Mouse (Mus musculus) hindbrain, embryonic 14.5 days (tissue): ENCODE data around the gene Cep72. TPM values are rescaled to one million over a fixed set of nuclear protein-coding genes. Genes with fewer than 3 reads are reported as not detected.
"Not testable (repeated sequence)": the region's sequence is repeated elsewhere in the genome, so short reads cannot be mapped to it uniquely, and the experiment has no call there.

ENCODE experiments used
- ATAC-seq: fragments of 200-750 bp; cut with Nextera tagmentation; 2 replicates; pipeline ENCODE4 v1.8.0; 2017; ENCODE audit warnings: moderate number of reproducible peaks, mild to moderate bottlenecking, moderate TSS enrichment, moderate library complexity; ENCODE audit not compliant: low FRiP score
- DNase-seq: peaks from one replicate; pipeline ENCODE4 v3.0.0-alpha.2; 2015; ENCODE audit warnings: low spot score
- H3K27ac ChIP-seq: fragments of 300-500 bp; sonication (generic); 2 replicates; pipeline ENCODE4 v1.5.1; 2014; ENCODE audit warnings: mild to moderate bottlenecking, moderate library complexity
- H3K27me3 ChIP-seq: fragments of 300-500 bp; sonication (generic); 2 replicates; pipeline ENCODE4 v1.6.1; 2014; ENCODE audit warnings: mild to moderate bottlenecking, low read length, mixed read lengths; ENCODE audit not compliant: control insufficient read depth, insufficient read depth
- H3K36me3 ChIP-seq: fragments of 300-500 bp; sonication (generic); replicated peaks from 2 replicates; pipeline ENCODE4 v1.6.1; 2014; ENCODE audit not compliant: control insufficient read depth, insufficient read depth
- H3K4me1 ChIP-seq: fragments of 300-500 bp; sonication (generic); replicated peaks from 2 replicates; pipeline ENCODE4 v1.6.1; 2014; ENCODE audit warnings: antibody characterized with exemption, low read length, mixed read lengths; ENCODE audit not compliant: control insufficient read depth, insufficient read depth
- H3K4me2 ChIP-seq: fragments of 300-500 bp; sonication (generic); replicated peaks from 2 replicates; pipeline ENCODE4 v1.6.1; 2014; ENCODE audit warnings: mild to moderate bottlenecking, moderate library complexity
- H3K4me3 ChIP-seq: fragments of 300-500 bp; sonication (generic); replicated peaks from 2 replicates; pipeline ENCODE4 v1.5.1; 2014; ENCODE audit warnings: mild to moderate bottlenecking, low read length
- H3K9ac ChIP-seq: fragments of 300-500 bp; sonication (generic); 2 replicates; pipeline ENCODE4 v1.6.1; 2014
- H3K9me3 ChIP-seq: fragments of 300-500 bp; sonication (generic); 2 replicates; pipeline ENCODE4 v1.6.1; 2016; ENCODE audit warnings: low read length; ENCODE audit not compliant: control insufficient read depth
- WGBS: fragments of 180-500 bp; shearing (Covaris S2); extraction: QIAGEN DNeasy Blood & Tissue Kit; methylation state at CpG from one replicate; pipeline ENCODE4 v1.1.7; 2014; 5-methylcytosine and 5-hydroxymethylcytosine counted together
- polyA plus RNA-seq: library from polyadenylated mRNA; unstranded; fragments of >200 nt; fragmentation: Nextera tagmentation; extraction: Ambion mirVana; gene quantifications from 2 replicates; pipeline ENCODE4 v1.2.1, GENCODE M21; 2014

Cep72 gene
- polyA plus RNA-seq, 1 experiment from 2014 or later, result 9.3 TPM

DNA sequence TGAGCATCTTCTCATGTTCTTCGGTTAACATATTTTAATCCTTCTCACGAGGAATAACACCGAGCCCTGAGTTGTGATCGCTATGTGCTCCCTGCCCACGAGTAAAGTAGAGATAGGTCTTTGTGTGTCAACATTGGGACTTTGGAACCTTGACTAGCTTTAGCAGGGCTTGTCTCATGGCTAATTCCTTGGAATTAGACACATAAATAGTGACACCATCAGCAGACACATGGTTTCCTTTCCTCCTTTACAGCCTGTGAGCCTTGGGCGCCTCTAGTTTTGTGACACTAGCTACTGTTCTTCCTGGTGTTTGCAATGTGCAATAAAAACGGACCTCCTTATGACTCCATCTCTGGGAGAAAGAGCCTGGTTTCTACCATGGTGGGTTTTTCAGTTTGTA lies 11.3 kb upstream of the Cep72 start:
- H3K9me3 ChIP-seq, result no peaks in the 10 kb centered on the region
- H3K9ac ChIP-seq, result no peak overlapping the region
- no peak for ATAC-seq
- 93% methylated on average over 7 of the region's 7 CpGs for WGBS
- H3K4me3 ChIP-seq, result no peak overlapping the region
- no peaks in the 10 kb centered on the region for H3K4me1 ChIP-seq
- H3K4me2 ChIP-seq, result no peak overlapping the region
- H3K27ac ChIP-seq, result no peak overlapping the region
- no peaks in the 10 kb centered on the region for H3K27me3 ChIP-seq
- no peaks in the 10 kb centered on the region for H3K36me3 ChIP-seq
- no peak for DNase-seq

GRCm38 (mm10) chr13:74071714-74072113 lies 9.6 kb upstream of the Cep72 start:
- H3K4me2 ChIP-seq, result no peak overlapping the region
- DNase-seq (no peak), ATAC-seq (no peak)
- WGBS, result 84% methylated on average over 3 of the region's 3 CpGs
- H3K9me3 ChIP-seq, result no peaks in the 10 kb centered on the region
- no peaks in the 10 kb centered on the region for H3K4me1 ChIP-seq
- no peak overlapping the region for H3K4me3 ChIP-seq
- H3K9ac ChIP-seq, result no peak overlapping the region
- H3K36me3 ChIP-seq, result no peaks in the 10 kb centered on the region
- H3K27ac ChIP-seq, result no peak overlapping the region
- H3K27me3 ChIP-seq, result no peaks in the 10 kb centered on the region

- H3K4me1 ChIP-seq, H3K4me2 ChIP-seq, H3K9me3 ChIP-seq, H3K36me3 ChIP-seq, H3K27me3 ChIP-seq, H3K4me3 ChIP-seq, DNase-seq, ATAC-seq, H3K9ac ChIP-seq, H3K27ac ChIP-seq: not testable (repeated sequence)
- 85% methylated on average over 1 of the region's 1 CpGs for WGBS
Measured at GRCm38 (mm10) chr13:74071244-74071643, 9.1 kb upstream of the Cep72 start.

GRCm38 (mm10) chr13:74066576-74066975 lies 4.5 kb upstream of the Cep72 start:
- no peak for ATAC-seq
- no peak overlapping the region for H3K9ac ChIP-seq
- no peak overlapping the region for H3K27ac ChIP-seq
- no peak overlapping the region for H3K4me3 ChIP-seq
- H3K4me1 ChIP-seq, result 0 out of 2 replicates have a peak, but pooled peaks cover under 1% of the 10 kb centered on the region
- no peaks in the 10 kb centered on the region for H3K36me3 ChIP-seq
- no peaks in the 10 kb centered on the region for H3K27me3 ChIP-seq
- H3K9me3 ChIP-seq, result no peaks in the 10 kb centered on the region
- no peak for DNase-seq
- 88% methylated on average over 1 of the region's 1 CpGs for WGBS
- H3K4me2 ChIP-seq, result no peak overlapping the region

DNA sequence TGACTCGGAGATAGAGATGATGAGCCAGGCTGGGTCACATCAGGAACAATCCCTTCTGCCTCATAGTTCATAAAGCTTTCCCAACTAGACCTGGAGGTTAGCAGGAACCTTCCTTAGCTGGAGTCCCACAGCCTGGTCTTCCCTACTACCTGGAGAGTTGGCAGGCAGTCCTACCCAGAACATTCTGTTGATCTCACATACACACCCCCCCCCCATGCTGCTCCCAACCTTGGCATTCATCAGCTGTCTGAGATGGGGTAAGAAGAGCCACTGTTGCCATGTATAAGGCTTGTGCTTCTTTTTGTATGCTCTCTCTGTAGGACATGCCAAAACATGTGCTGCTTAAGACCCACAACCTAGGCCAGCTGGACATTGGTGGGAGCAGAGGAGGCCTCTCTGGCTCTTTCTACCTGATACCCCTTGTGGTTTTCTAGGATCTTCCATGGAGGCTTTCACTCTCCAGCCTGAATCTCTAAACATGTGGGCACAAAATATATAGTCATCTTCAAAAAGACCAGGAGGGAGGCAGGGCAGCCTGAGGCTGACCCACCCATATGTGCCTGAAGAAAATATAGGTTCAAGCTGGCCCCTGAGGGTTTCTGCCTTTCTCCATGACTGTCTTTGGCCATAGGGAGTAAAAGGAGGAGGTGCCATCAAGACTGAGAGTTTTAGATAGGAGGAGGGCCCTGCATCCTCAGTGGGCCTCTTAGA lies 1.4 kb upstream of the Cep72 start:
- no peak overlapping the region for H3K4me3 ChIP-seq
- ATAC-seq (no peak), DNase-seq (no peak)
- no peaks in the 10 kb centered on the region for H3K36me3 ChIP-seq
- H3K4me2 ChIP-seq, result no peak overlapping the region
- H3K9me3 ChIP-seq, result no peaks in the 10 kb centered on the region
- 0 out of 2 replicates have a peak, but pooled peaks cover 7% of the 10 kb centered on the region for H3K4me1 ChIP-seq
- H3K27ac ChIP-seq, result no peak overlapping the region
- no peaks in the 10 kb centered on the region for H3K27me3 ChIP-seq
- no peak overlapping the region for H3K9ac ChIP-seq
- WGBS, result 81% methylated on average over 1 of the region's 1 CpGs

DNA sequence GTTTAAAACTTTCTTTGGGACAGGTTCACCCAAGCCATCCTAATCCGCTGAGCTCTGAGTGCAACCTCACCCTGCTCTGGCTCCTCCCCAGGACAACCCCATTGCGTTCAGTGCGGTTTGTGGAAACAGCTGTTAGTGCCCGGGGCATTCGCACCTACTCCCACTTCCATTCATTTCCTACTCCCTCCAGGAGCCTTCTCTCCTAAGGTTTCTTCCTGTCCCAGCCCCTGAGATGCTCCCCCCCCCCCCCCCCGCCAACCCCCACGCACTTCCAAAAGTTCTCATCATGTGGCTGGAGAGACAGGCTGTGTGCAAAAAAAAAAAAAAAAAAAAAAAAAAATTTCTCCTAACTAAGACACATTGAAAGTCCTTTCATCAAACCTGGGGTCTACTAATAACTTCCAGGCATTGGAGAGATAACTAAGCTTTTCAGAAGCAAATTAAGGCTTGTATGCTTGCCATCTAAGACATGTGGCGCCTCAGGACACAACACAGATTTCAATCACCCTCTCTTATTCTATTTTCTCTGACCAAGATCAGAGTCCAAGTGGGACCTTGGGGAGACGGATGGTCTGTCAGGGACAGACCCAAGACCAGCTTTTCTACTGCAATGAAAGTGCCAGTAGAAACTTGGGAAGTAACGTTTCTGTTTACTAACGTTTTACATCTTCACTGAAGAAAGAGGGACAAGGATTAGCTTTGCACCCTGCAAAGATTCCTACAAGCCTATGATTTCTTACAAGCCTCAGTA lies 454 bp upstream of the Cep72 start:
- DNase-seq (no peak), ATAC-seq (no peak)
- no peak overlapping the region for H3K27ac ChIP-seq
- 0 out of 2 replicates have a peak, but pooled peaks cover 7% of the 10 kb centered on the region for H3K4me1 ChIP-seq
- peak overlapping the region; percentile 80; the same call in 1 of the 2 replicates for H3K9ac ChIP-seq
- H3K9me3 ChIP-seq, result no peaks in the 10 kb centered on the region
- peak overlapping the region; percentile 87 for H3K4me3 ChIP-seq
- WGBS, result 30% methylated on average over 10 of the region's 11 CpGs
- no peaks in the 10 kb centered on the region for H3K36me3 ChIP-seq
- H3K4me2 ChIP-seq, result peak overlapping the region; percentile 53
- no peaks in the 10 kb centered on the region for H3K27me3 ChIP-seq

DNA sequence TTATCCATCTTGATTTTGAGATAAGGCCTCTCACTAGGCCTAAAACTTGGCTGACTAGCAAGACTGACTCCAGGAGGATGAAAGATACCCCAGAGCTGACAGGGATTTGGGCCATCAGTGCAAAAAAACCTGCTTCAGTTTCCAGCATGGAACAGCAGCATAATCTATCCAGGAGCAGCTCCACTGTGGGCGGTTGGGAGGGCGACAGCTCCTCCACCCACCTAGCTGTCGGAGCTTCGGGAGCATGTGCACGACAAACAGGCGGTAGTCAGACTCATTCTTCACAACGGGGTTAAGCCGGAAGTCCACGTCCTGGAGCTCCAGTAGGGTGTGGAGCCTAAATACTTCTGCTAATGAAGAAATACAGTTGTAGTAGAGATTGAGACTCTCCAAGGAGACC lies 4.0 kb downstream of the Cep72 start:
- Histone ChIP-seq H3K4me1 (0 out of 2 replicates have a peak, but pooled peaks cover 7% of the 10 kb centered on the region), H3K27ac (no peak overlapping the region)
- 96% methylated on average over 9 of the region's 9 CpGs for WGBS

DNA sequence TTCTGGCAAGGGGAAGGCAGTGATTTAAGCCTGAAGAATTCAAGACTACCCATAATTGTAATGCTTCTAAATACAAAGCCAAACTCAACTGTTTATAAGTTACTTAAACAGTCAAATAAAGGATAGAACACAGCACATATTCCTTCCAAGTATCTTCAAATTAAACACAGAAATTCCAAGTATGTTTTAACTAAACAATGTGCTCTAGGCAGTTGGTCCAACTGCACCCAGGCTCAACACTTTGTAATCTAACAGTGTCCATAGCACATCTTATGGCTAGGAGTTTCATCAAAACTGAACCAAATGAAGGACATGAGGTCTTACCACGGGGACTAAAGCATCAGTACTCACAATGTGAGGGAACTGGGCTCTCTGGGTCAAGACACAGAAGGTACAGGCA lies 5.9 kb downstream of the Cep72 start:
- Histone ChIP-seq H3K27ac (no peak overlapping the region), H3K4me1 (0 out of 2 replicates have a peak, but pooled peaks cover 3% of the 10 kb centered on the region), H3K4me3 (no peak overlapping the region), H3K27me3 (no peaks in the 10 kb centered on the region), H3K9ac (no peak overlapping the region), H3K9me3 (no peaks in the 10 kb centered on the region), H3K36me3 (peaks cover 11% of the 10 kb centered on the region; the same call in 1 of the 2 replicates), H3K4me2 (no peak overlapping the region)
- no peak for DNase-seq
- ATAC-seq, result no peak
- 95% methylated on average over 1 of the region's 1 CpGs for WGBS

More for the DNA sequence above, 4.0 kb downstream of the Cep72 start:
- Histone ChIP-seq H3K9me3 (no peaks in the 10 kb centered on the region), H3K4me2 (no peak overlapping the region), H3K4me3 (no peak overlapping the region), H3K9ac (no peak overlapping the region), H3K27me3 (no peaks in the 10 kb centered on the region), H3K36me3 (0 out of 2 replicates have a peak, but pooled peaks cover 4% of the 10 kb centered on the region)
- ATAC-seq (no peak), DNase-seq (no peak)

DNA sequence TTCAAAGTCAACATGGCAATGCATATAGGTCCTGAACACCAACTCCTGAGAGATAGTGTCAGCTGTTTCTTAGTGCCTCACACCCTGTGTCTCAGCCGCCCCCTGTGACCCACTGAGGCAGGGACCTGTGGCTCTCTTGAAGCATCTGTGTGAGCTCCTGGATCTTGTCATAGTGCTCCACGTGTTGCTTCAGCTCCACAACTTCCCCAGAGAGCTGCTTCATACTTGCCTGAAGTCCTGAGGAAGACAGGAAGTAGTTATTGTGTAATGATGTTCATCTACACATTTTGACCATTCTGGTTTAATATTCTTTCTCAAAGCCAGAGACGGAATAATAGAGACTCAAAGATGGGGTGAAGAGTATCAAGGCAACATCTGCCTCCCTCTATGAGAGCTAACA lies 22.2 kb downstream of the Cep72 start:
- Histone ChIP-seq H3K9ac (no peak overlapping the region), H3K4me1 (no peaks in the 10 kb centered on the region), H3K9me3 (no peaks in the 10 kb centered on the region), H3K27me3 (no peaks in the 10 kb centered on the region), H3K4me3 (no peak overlapping the region), H3K36me3 (peaks cover 43% of the 10 kb centered on the region; the same call in 1 of the 2 replicates), H3K27ac (no peak overlapping the region), H3K4me2 (no peak overlapping the region)
- DNase-seq, result no peak
- ATAC-seq, result no peak
- 90% methylated on average over 3 of the region's 3 CpGs for WGBS
